Mouse (Mus musculus): ENCODE measurements at regions not wholly inside any gene's neighbourhood (a gene's known extent, or its start where the extent isn't known, plus 50 kb on each side); places are given as distances from the start of the nearest gene placed in this dataset.

DNA sequence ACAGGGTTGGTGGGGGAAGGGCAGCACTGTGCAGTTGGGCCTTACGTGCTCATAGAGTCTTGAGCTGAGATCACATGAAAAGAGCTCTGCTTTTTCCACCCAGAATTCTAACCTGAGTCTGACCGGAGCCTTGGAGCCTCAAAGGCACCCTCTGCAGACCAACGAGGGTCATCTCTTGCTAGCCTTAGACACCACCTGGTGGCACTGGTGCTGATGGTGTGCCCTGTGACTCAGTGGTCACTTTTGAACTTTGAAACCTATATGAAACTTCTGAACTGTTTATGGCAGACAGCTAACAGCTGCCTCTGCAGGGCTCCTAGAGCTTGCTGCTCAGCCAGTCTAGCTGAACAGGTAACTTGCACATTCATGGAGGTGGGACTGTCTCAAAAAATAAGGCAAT lies 118.5 kb downstream of the Zfp706 start:
- intact Hi-C loops (cut with DNase I), result no loop called here

DNA sequence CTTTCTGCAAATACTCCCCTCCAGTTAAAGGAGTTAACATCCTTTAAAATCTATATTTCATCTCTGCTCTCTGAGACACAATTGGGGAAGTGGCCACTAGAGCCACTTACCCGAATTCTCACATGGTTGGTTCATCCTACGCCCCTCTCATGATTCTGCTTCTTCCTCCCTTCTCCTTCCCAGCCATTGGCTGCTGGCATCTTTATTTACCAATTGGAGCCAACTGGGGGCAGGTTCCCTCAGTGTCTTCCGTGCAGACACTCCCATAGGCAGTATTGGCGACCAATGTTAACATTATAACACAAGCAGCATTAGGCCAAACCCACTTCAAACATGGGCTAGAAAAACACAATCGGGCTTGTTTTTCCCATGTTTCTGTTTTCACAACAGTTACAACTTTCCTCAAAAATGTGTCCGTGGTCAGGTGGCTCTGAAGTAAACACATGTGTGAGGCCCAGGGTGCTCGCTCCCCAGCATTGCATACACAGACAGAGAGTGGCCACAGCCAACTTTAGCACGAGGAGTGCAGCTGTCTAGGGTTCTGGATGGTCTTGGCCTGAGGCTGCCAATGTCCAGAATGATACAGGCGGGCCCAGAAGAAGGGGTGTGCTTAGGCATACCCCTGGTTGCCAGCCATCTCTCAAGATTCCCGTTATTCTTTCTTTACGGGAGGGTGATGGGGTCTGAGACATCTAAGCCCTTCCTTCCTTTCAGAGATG lies 119.1 kb downstream of the Zfp706 start:
- intact Hi-C loops (cut with DNase I), result no loop called here

DNA sequence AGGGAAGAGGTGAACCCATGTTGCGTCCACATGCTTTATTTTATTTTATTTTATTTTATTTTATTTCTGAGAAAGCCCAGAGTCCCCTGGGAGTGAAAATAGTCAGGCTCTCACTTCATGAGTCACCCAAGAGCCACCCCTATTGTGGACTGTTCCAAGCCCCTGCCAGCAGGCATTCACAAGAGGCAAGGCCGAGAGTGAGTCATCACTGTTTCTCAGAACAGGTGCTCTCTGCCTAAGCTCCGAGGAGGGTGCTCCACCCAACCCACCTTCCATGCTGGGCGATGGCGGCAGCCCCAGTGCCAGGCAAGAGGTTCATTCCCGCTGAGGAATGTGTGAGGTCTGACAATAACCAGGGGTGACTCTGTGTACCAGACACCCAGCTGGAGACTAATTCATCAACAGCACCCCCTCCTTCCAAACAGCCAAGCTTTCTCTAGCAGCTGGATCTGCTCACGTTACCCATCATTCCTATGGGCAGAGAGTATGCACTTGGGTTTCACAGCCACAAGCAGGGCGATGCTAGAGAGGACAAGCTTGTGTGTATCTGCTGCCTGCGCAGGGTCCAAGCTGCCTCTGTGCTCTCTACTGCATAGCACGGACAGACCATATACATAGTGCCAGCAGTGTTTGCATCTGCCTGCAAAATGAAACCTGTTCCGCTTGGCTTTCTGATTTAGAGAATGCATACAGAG lies 122.8 kb downstream of the Zfp706 start:
- intact Hi-C loops (cut with DNase I), result no loop called here

DNA sequence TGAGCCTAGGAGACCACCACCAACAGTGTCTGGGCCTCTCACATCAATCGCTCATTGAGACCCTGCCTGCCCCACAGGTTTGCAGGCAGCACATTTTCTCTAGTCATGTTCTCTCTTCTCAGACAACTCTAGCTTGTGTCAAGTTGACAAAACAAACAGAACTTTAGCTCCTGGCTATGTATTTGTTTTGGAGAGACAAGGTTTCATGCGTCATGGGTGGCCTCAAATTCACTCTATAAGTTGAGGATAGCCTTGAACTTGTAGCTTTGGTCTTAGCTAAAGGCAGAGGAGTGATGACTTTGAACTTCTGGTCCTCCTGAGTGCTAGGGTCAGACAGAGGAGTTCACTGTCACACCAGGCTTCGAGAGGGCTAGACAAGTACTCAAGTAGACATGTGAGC lies 123.5 kb downstream of the Zfp706 start:
- intact Hi-C loops (cut with DNase I), result no loop called here

DNA sequence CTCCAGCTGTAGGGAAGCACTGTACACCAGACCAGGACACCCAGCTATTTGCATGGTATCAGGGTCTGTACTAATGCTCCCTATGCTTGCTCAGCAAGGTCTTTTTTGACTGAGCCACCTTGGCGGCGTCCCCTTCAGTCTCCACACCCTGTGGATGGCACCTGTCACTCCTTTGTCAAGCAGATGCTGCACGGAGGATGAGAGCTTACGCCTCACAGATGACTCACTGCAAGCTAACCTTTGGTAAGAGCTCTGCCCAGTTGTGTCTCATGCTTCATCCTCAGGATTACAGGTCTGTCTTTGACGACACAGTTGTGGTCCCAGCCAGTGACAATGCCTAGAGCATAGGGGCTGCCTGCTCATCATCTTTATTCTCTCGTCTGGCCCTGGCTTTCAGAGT lies 124.4 kb downstream of the Zfp706 start:
- intact Hi-C loops (cut with DNase I), result no loop called here

DNA sequence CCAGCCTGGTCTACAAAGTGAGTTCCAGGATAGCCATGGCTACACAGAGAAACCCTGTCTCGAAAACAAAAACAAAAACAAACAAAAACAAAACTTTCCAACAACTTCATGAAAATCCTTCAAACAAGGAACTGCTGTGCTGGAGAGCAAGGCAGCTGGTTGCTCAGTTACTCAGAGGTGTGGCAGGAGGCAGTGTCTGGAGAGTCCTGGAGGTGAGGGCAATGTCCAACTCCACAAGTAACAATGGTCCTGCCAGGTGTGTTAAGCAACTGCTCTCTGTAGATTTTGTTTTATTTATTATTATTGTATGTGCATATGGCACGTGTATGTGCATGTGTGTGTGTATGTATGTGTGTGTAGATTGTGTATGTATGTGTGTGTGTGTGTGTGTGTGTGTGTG lies 126.0 kb downstream of the Zfp706 start:
- intact Hi-C loops (cut with DNase I), result no loop called here

DNA sequence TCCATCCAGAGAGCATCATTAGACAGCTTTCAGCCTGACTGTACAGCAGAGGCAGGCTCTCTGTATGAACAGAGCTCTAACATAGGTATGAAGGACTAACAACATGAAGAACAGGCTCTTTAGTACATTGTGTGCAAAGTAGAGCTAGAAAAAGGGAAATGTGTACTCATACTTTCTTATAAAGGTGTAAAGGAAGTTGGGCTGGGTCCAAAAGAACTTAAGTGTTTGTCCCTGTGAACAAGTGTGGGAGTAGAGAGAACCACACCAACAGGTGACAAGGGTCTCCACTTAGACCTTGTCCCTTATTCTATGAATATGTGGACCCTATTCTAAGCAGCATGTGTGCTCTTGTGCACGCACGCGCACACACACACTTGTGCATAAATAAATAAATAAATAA lies 127.0 kb downstream of the Zfp706 start:
- intact Hi-C loops (cut with DNase I), result no loop called here

DNA sequence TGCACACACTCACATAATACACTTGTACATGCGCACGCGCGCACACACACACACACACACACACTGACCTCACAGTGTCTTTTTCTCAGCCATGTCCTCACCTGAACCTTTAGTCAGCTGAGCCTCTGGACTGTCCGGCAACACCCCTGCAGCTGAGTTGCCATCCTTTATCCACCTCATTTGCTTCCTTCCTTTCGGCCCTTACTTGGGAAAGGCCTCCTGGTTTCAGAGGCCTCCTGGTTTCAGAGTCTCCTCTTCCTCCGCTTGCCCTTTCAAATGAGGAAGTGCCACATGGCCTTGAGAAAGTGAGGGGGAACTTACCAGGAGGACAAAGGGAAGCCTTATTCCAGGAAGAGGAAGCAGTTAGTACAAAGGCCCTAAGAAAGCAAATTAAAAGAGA lies 128.0 kb downstream of the Zfp706 start:
- intact Hi-C loops (cut with DNase I), result loop anchor here (5.0 kb wide), 1 partner anchor 87 kb away; no protein-coding TSS in a partner anchor

DNA sequence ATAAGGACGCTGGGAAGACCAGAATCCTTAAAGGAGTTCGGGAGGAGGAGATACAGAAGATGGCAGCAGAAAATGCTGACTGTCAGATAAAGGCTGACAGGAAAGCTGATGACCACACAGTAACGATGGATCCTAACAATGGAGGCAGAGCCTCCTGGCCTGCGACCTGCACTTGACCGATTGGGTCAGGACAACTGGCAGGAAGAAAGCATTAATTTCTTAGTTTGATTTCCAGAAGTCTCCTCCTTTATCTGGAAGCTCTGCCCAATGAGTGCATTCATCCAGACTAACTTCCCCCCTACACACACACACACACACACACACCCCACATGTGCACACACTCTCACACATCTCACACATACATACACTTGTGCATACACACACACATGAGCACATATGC lies 128.6 kb downstream of the Zfp706 start:
- intact Hi-C loops (cut with DNase I), result loop anchor here (5.0 kb wide), 1 partner anchor 87 kb away; no protein-coding TSS in a partner anchor

DNA sequence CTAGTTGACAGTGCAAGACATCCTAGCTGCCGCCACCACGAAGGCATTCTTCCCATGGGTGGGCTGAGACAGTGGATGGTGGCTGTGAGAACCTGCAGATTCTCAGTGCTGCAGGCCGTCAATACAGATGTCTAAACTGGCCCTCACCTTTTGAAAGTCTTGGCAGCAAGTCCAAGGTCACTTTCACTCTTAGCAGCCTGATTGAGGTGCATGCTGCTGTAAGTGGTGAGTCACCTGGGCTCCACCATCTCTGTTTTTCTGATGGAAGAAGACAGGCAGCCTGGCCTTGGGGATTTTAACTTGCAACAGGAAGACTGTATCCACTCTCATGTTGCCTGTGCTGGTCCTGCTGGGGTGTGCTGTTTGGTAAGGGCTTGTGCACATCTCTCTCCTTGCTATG lies 129.3 kb downstream of the Zfp706 start:
- intact Hi-C loops (cut with DNase I), result loop anchor here (5.0 kb wide), 1 partner anchor 86 kb away; no protein-coding TSS in a partner anchor

DNA sequence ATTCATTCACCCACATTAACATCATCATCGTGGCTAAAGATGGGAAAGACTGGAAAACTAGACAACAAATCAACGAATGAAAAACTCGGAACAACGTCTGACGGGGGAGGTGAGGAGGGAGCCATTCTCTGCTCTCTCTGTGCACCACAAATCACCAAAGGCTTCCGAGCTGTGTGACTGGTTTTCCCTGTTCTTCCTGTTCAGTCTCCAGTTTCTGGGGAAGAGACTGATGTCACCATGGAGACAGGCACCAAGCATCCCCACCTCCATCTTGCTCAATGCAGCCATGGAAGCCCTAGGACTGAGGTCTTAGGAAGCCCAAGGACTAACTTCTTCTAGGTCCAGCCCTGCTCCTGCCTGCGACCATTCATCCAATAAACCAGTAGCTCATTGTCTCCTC lies 130.1 kb downstream of the Zfp706 start:
- intact Hi-C loops (cut with DNase I), result loop anchor here (5.0 kb wide), 1 partner anchor 85 kb away; no protein-coding TSS in a partner anchor

DNA sequence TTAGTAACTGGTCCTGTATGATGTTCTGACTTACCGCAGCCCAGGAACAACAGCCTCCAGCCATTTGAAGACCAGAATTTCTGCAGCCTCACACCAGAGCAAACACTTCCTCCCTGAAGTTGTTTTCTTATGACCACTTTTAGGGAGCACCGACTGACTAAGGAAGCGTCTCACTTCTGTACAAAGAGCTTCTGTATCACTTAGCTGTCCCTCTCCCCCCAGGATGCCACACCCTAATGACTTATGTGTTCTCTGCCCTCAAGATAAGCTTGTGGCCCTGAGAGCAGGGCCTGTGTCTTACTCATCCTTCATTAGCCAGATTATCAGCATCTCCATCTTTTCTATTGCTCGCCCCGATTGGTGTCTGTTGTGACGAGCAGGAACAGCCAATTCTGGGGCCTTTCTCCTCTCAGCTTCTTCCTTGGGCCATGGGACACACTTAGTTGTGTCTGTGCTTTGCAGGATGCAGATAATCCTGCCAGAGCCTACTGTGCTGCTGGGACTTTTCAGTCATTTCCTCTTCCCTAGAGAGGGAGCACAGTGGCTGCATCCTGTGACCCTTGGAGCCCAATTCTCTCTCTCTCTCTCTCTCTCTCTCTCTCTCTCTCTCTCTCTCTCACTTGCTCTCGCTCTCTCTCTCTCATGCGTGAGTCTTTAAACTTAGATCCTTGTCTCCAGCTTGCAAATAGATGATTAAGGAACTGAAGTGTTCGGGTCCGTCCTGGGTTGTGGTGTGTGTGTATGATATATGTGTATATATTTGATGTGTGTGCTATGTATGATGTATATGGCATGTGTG lies 131.4 kb downstream of the Zfp706 start:
- intact Hi-C loops (cut with DNase I), result loop anchor here (5.0 kb wide), 1 partner anchor 84 kb away; no protein-coding TSS in a partner anchor

DNA sequence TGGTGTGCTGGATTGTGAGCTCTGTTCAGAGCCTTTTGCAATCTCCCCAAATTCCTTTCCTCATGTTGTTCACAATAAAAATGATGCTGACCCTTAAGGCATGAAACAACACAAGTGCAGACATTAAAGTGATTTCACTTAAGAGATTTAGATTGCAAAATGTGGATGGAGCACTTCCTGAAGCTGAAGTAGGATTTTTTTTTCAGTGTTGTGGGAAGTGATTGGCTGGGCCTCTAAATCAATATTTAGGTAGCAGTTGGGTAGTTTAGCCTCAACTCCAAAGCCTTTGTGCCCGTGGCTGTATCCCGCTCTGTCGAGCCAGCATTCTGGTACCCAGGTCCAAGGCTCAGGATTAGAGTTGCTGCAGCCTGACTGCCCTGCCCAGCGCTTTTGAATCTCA lies 133.0 kb downstream of the Zfp706 start:
- intact Hi-C loops (cut with DNase I), result no loop called here

DNA sequence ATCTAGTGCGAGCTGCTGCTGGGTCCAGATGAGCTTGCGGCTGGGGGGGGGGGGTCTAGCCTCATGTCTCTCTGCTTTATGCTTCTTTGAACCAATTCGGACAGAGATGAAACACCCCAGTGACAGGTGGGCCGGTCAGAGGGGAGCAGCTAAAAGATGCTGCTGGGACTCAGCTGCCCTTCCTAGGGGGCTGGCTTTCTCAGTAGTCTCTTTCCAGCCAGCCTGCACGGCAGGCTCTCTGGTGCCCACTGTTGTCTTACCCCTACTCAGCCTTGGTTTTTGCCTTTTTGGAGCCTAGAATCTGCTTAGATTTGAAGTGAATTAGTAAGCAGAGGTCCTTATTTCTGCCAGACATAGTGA lies 133.7 kb downstream of the Zfp706 start:
- intact Hi-C loops (cut with DNase I), result no loop called here

DNA sequence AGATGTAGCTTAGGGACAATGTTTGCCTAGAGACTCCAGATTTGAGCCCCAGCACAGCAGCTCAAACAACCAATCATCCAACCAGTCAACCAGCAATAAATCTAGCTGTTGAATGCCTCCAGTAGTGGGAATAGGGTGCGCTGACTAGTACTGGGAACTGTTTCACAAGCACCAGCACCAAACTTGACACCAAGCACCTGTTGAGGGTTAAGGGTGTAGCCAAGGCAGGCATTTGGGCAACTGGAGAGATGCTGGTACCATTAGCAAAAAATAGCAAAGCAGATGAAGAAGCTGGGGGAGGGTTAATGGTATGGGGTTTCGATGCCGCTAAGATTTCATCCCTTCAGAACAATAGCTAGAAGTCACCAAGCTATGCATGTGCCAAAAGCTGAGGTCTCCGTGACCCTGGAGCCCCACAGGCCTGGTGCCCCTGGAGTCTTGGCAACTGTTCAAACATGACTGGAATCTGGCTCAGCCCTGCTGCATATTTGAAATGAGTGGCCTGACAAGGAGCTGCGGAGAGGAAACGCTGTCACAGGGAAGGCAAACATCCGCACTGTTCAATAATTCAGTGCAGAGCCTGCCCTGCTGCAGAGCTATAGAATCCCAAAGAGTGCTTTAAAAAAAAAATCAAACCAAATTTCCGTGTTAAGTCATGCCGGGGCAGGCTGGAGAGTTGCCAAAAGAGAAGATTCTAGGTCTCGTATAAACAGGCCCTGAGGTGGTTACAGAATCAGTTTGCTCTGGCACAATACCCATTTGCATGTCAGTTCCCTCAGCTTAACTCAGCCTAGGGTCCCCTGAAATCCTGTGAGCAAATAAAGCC lies 134.3 kb downstream of the Zfp706 start:
- intact Hi-C loops (cut with DNase I), result no loop called here

DNA sequence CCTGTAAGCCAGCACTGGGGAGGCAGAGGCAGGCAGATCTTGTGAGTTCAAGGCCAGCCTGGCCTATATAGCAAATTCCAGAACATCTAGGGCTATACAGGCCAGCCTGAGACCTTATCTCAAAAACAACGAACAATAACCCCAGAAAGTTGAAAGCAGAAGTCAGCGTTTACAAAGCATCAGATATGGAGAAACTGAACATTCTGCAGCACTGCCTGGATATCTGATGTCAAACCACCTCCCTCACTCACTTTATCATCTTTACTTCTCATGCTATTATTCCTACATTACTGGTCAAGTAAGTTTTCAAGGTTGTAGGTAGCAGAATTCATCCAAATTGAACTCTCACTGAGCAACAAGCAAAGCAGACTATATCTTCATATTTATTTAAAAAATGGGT lies 135.0 kb downstream of the Zfp706 start:
- intact Hi-C loops (cut with DNase I), result no loop called here

DNA sequence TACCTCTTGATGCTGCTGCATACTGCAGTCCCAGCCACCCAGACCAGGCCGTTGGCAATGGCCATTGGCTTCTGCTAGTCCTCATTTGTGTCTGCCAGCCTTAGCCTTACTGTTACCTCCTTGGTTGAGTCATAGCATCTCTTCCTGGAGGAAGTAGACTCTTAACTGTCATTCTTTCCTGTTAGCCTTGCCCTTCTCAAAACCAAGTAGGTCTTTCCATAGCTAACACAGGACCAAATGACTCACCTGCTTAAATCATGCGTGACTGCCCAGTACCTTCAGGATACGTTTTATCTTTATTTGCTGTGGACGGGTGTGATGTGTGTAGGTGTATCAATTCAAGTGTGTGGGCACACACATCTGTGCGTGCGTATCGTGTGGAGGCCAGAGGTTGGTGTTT lies 136.9 kb downstream of the Zfp706 start:
- intact Hi-C loops (cut with DNase I), result no loop called here

DNA sequence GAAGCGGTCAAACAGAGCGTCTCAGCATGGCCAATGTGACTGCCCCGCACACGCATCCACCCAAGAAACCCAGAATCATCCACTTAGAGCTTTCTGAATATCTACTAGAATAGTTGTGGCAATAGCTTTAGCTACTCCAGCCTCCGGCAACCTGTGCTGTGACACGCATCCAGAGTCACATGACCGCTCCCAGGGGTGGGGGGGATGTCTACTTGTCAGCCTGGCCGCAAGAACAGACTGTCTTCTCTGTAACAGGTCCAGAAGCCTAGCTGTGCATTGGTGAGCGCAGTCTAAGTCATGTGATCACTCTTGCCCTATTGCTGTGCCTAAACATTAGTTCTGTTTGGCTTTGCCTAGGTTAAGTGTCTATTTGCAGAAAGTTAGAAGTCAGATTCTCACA lies 137.5 kb downstream of the Zfp706 start:
- intact Hi-C loops (cut with DNase I), result no loop called here

DNA sequence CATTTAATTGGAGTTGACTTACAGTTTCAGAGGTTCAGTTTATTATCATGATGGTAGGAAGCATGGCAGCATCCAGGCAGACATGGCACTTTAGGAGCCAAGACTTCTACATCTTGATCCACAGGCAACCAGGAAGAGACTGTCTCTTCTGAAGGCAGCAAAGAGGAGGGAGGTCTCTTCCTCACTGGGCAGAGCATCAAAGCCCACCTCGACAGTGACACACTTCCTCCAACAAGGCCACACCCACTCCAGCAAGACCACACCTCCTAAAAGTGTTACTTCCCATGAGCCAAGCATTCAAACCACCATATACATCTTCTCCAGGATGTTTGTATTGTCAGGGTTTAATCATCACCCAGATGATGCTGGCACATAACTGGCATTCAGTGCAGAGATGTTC lies 141.5 kb downstream of the Zfp706 start:
- intact Hi-C loops (cut with DNase I), result no loop called here

DNA sequence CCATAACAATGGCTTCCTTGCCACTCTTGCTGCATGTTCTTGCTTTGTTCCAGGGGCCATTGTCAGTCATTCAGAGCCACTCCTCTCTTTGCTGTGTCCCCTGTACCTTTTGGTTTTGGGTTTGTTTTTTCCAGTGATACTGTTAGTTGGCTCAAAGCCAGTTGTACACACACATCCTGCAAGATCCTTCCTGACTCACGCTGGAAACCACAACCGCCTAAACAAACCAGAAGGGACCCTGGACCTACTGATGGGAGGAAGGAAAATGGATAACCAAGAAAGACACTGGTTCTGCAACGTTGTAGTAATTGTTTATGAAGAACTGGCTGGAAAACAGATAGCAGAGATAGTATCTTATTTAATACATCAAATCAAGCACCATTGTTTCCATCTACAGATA lies 142.2 kb downstream of the Zfp706 start:
- intact Hi-C loops (cut with DNase I), result no loop called here

DNA sequence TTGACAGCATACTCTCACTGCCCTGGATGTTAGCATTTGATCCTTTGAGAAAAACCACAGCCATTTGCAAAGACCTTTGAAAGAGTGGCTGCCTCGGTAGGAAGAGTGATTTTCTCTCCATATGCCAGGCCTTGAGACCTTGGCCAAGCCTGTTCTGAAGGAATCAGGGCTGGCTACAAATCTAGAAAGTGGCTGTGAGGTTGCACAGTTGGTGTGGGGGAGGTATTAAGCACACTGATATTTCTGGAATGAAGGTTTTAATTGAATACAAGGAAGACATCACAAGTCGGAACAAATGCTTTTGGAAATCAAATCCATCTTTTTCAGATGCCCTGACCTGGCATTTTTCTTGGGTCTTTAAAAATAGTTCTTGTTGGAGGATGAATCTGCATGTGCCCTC lies 143.5 kb downstream of the Zfp706 start:
- intact Hi-C loops (cut with DNase I), result no loop called here

Data from adrenal gland (tissue).